27 mouse cellular contexts compared by ENCODE assay signal in the genomic region with DNA sequence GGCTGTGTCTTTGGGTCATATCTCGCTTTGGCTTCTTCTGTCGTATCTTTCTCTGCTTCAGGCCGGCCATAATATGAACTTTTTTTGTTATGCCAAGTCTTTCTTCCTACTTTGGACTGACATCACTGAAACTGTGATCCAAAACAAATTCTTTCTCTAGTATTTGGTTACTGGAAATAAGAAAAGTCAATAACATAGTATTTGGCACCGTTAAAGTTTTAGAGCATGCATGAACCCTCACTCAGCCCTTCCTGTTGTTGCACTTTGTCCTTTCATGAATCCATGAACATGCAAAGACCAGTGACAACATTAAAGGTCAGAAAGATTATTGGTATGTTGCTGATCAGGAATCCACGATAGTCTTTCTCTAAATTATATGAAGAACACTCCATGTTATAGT.
"Had no signal": no experiment of that assay in that cellular context is flagged by ENCODE, and none has a peak within 500 bp of the region (broad histone marks: within the 10 kb centered on the region; RNA-seq: fewer than 3 reads in every experiment).

No protein-coding gene starts in this region.

- H3K27ac ChIP-seq: embryonic facial prominence, embryonic 10.5 days; embryonic facial prominence, embryonic 12.5 days; embryonic facial prominence, embryonic 13.5 days; embryonic facial prominence, embryonic 15.5 days; forebrain, embryonic 10.5 days; forebrain, embryonic 12.5 days; forebrain, embryonic 13.5 days; forebrain, embryonic 15.5 days; gastrocnemius, adult 2 months; heart, adult 2 months had no signal

- H3K4me1 ChIP-seq: embryonic facial prominence, embryonic 12.5 days; embryonic facial prominence, embryonic 13.5 days; embryonic facial prominence, embryonic 15.5 days; forebrain, embryonic 10.5 days; forebrain, embryonic 12.5 days; forebrain, embryonic 13.5 days; forebrain, embryonic 15.5 days had no signal

- H3K4me2 ChIP-seq: embryonic facial prominence, embryonic 12.5 days; embryonic facial prominence, embryonic 13.5 days; embryonic facial prominence, embryonic 15.5 days; forebrain, embryonic 12.5 days; forebrain, embryonic 13.5 days; forebrain, embryonic 15.5 days had no signal

- H3K36me3 ChIP-seq: embryonic facial prominence, embryonic 10.5 days; embryonic facial prominence, embryonic 12.5 days; embryonic facial prominence, embryonic 13.5 days; embryonic facial prominence, embryonic 15.5 days; forebrain, embryonic 10.5 days; forebrain, embryonic 12.5 days; forebrain, embryonic 15.5 days had no signal

- H3K9ac ChIP-seq: embryonic facial prominence, embryonic 12.5 days; embryonic facial prominence, embryonic 13.5 days; embryonic facial prominence, embryonic 15.5 days; forebrain, embryonic 12.5 days; forebrain, embryonic 13.5 days; forebrain, embryonic 15.5 days; forebrain, postnatal 0 days had no signal

- H3K4me3 ChIP-seq: embryonic facial prominence, embryonic 10.5 days; embryonic facial prominence, embryonic 12.5 days; embryonic facial prominence, embryonic 13.5 days; embryonic facial prominence, embryonic 15.5 days; erythroblast, embryonic 14.5 days; forebrain, embryonic 10.5 days; forebrain, embryonic 12.5 days; forebrain, embryonic 13.5 days; forebrain, embryonic 15.5 days; gastrocnemius, adult 2 months; heart, adult 2 months had no signal

- H3K27me3 ChIP-seq: embryonic facial prominence, embryonic 12.5 days; embryonic facial prominence, embryonic 13.5 days; embryonic facial prominence, embryonic 15.5 days; forebrain, embryonic 12.5 days; forebrain, embryonic 13.5 days; forebrain, embryonic 15.5 days had no signal

- DNase-seq: cerebellum, adult 2 months; cerebellum, adult 8-10 months; cerebellum, adult 9-10 months; cerebellum, adult 9-11 months; cerebellum, postnatal 10 days; cerebellum, postnatal 14 days; cerebellum, postnatal 25 days; cerebellum, postnatal 36 days; embryo, embryonic 11 days; forebrain, postnatal 0 days; gastrocnemius, adult 2 months; gastrocnemius, postnatal 10 days; gastrocnemius, postnatal 14 days; gastrocnemius, postnatal 25 days; gastrocnemius, postnatal 36 days; heart, adult 11 months; heart, adult 18-20 months; heart, adult 2 months had no signal
